7 mouse cellular contexts compared by ENCODE assay signal in genomic region chr6:106799333-106800226, GRCm38 (mm10). TPM values are rescaled to one million over a fixed set of nuclear protein-coding genes. Genes with fewer than 3 reads are reported as not detected.
DNase-seq lines count a peak whose midpoint lies in the region; ATAC-seq lines count a peak whose summit lies in the region.

TSS of gene Crbn (minus strand) at chr6:106800077.

- DNase-seq in adrenal gland, postnatal 10 days = peak; percentile 98
- DNase-seq in embryonic facial prominence, embryonic 10.5 days (ENCODE audit: low spot score) = peak; percentile 93
- peak; percentile 84 for DNase-seq in kidney, adult 11 months
- peak; percentile 95 for DNase-seq in limb, embryonic 10.5 days (ENCODE audit: low spot score)
- peak; percentile 88 for DNase-seq in spleen, adult 12 weeks (ENCODE audit: low spot score)

- peak within 1 kb of the TSS; percentile 79 for H3K27ac ChIP-seq in embryonic facial prominence, embryonic 10.5 days (replicated peaks)
- H3K27ac ChIP-seq in limb, embryonic 10.5 days = peak within 1 kb of the TSS; percentile 82
- H3K27ac ChIP-seq in midbrain, embryonic 13.5 days = no peak within 1 kb of the TSS

- H3K36me3 ChIP-seq in embryonic facial prominence, embryonic 10.5 days (replicated peaks) = peaks cover 6% of the 10 kb centered on the region
- H3K36me3 ChIP-seq in limb, embryonic 10.5 days = peaks cover 5% of the 10 kb centered on the region
- peaks cover 7% of the 10 kb centered on the region for H3K36me3 ChIP-seq in midbrain, embryonic 13.5 days

- peaks cover 11% of the 10 kb centered on the region for H3K4me1 ChIP-seq in embryonic facial prominence, embryonic 10.5 days
- H3K4me1 ChIP-seq in limb, embryonic 10.5 days = peaks cover 10% of the 10 kb centered on the region
- peaks cover 17% of the 10 kb centered on the region for H3K4me1 ChIP-seq in midbrain, embryonic 13.5 days (replicated peaks)

- peak within 1 kb of the TSS; percentile 96 for H3K4me2 ChIP-seq in midbrain, embryonic 13.5 days (replicated peaks)

- ATAC-seq in granulocyte monocyte progenitor cell, adult 5-6 weeks (replicated peaks; ENCODE audit: poor library complexity, severe bottlenecking) = peak; percentile 97
- ATAC-seq in midbrain, embryonic 13.5 days = peak; percentile 97

- no peaks in the 10 kb centered on the region for H3K9me3 ChIP-seq in embryonic facial prominence, embryonic 10.5 days
- no peaks in the 10 kb centered on the region for H3K9me3 ChIP-seq in limb, embryonic 10.5 days (replicated peaks)
- no peaks in the 10 kb centered on the region for H3K9me3 ChIP-seq in midbrain, embryonic 13.5 days

- peak within 1 kb of the TSS; percentile 85 for H3K9ac ChIP-seq in midbrain, embryonic 13.5 days (replicated peaks)

- no peaks in the 10 kb centered on the region for H3K27me3 ChIP-seq in embryonic facial prominence, embryonic 10.5 days (replicated peaks; ENCODE audit: low read depth, poor library complexity, severe bottlenecking)
- H3K27me3 ChIP-seq in limb, embryonic 10.5 days (ENCODE audit: low read depth, poor library complexity, severe bottlenecking) = no peaks in the 10 kb centered on the region
- H3K27me3 ChIP-seq in midbrain, embryonic 13.5 days = no peaks in the 10 kb centered on the region

- WGBS in embryonic facial prominence, embryonic 10.5 days = 2% methylated on average over 57 of the region's 57 CpGs
- 2% methylated on average over 57 of the region's 57 CpGs for WGBS in limb, embryonic 10.5 days
- WGBS in midbrain, embryonic 13.5 days = 2% methylated on average over 57 of the region's 57 CpGs

- peak within 1 kb of the TSS; percentile 80 for H3K4me3 ChIP-seq in embryonic facial prominence, embryonic 10.5 days
- peak within 1 kb of the TSS; percentile 94 for H3K4me3 ChIP-seq in limb, embryonic 10.5 days
- H3K4me3 ChIP-seq in midbrain, embryonic 13.5 days (replicated peaks) = peak within 1 kb of the TSS; percentile 92

RNA-seq across cellular contexts. Expression of gene Crbn, which starts in this region (rescaled TPM):
- 10 to 100 TPM; 51.5 to 54.2 TPM for total RNA-seq in adrenal gland, postnatal 10 days (2021)
- 40.9 and 43.0 TPM in 2 replicates for polyA plus RNA-seq in embryonic facial prominence, embryonic 10.5 days (2016; fragmentation: Nextera tagmentation; extraction: Ambion mirVana)
- 17.0 and 24.8 TPM in 2 replicates for total RNA-seq in granulocyte monocyte progenitor cell, adult 5-6 weeks (2014; fragmentation: Nextera tagmentation)
- 42.7 and 42.8 TPM in 2 replicates for total RNA-seq in granulocyte monocyte progenitor cell, adult 5-6 weeks (2017)
- polyA plus RNA-seq in limb, embryonic 10.5 days (2016; fragmentation: Nextera tagmentation; extraction: Ambion mirVana) = 39.0 and 44.5 TPM in 2 replicates
- polyA plus RNA-seq in midbrain, embryonic 13.5 days (2015; fragmentation: Nextera tagmentation; extraction: Ambion mirVana) = 59.4 and 64.7 TPM in 2 replicates
